8 mouse cellular contexts compared by ENCODE assay signal in genomic region chr4:98722454-98722853, GRCm38 (mm10). TPM values are rescaled to one million over a fixed set of nuclear protein-coding genes. Genes with fewer than 3 reads are reported as not detected.
DNase-seq lines count a peak whose midpoint lies in the region; ATAC-seq lines count a peak whose summit lies in the region.

No protein-coding gene starts in this region.

- DNase-seq in CD8-positive naive resting alpha-beta T cell, adult 2 months (ENCODE audit: low read depth in 2 of 2, low spot score in 2 of 2): peak; percentile 21 to 54
- peak; percentile 49 to 74 for DNase-seq in cerebellum, postnatal 4 days (ENCODE audit: low spot score in 2 of 2)
- DNase-seq in gastrocnemius, adult 8-10 months (ENCODE audit: low spot score in 2 of 2): peak; percentile 19 to 31
- peak; percentile 16 to 78 for DNase-seq in layer of hippocampus, adult 18-20 months (ENCODE audit: low spot score in 2 of 2)
- DNase-seq in lung, postnatal 10 days: peak; percentile 57
- DNase-seq in right cerebral cortex, postnatal 14 days: peak; percentile 71

- ATAC-seq in activated CD4-positive, CD25-positive, alpha-beta regulatory T cell, adult 4 months: peak; percentile 59
- ATAC-seq in erythroblast, adult 5-6 weeks (replicated peaks; ENCODE audit: low FRiP score, poor library complexity, severe bottlenecking): no peak

RNA-seq across cellular contexts. Expression of gene L1td1, which starts 4.1 kb away (rescaled TPM):
- not detected for polyA plus RNA-seq in activated CD4-positive, CD25-positive, alpha-beta regulatory T cell, adult 4 months (2017; shearing (Covaris generic))
- not detected for total RNA-seq in gastrocnemius, adult 8-10 months (2022)
- not detected for total RNA-seq in layer of hippocampus, adult 18-20 months (2021)
- total RNA-seq in erythroblast, adult 5-6 weeks (2015; ENCODE audit: low replicate concordance): not detected in 2 replicates
- total RNA-seq in erythroblast, adult 5-6 weeks (2017; ENCODE audit: low replicate concordance): not detected in 2 replicates
